Mouse (Mus musculus): Measurements from ENCODE around the gene Slain2. TPM values are rescaled to one million over a fixed set of nuclear protein-coding genes. Genes with fewer than 3 reads are reported as not detected.
A peak's percentile ranks its signal among the peaks of the same experiment; 100 is the strongest.

Gene Slain2
- 26.6 and 32.2 TPM in 2 replicates for polyA plus RNA-seq (2016; fragmentation: Nextera tagmentation; extraction: Ambion mirVana)

GRCm38 (mm10) chr5:72913648-72914557 lies at the start of gene Slain2:
Gene Slain2 (plus strand): TSS chr5:72914304.
- Histone ChIP-seq H3K4me3 (peak within 1 kb of the TSS; percentile 98), H3K27ac (peak within 1 kb of the TSS; percentile 96), H3K4me2 (replicated peaks) (peak within 1 kb of the TSS; percentile 72), H3K4me1 (peaks cover 20% of the 10 kb centered on the region), H3K9me3 (no peaks in the 10 kb centered on the region), H3K27me3 (replicated peaks) (no peaks in the 10 kb centered on the region), H3K9ac (peak within 1 kb of the TSS; percentile 99), H3K36me3 (no peaks in the 10 kb centered on the region)
- under 1% methylated on average over 83 of the region's 83 CpGs for WGBS
- ATAC-seq (ENCODE audit: low FRiP score, low read depth) = peak; percentile 93

DNA sequence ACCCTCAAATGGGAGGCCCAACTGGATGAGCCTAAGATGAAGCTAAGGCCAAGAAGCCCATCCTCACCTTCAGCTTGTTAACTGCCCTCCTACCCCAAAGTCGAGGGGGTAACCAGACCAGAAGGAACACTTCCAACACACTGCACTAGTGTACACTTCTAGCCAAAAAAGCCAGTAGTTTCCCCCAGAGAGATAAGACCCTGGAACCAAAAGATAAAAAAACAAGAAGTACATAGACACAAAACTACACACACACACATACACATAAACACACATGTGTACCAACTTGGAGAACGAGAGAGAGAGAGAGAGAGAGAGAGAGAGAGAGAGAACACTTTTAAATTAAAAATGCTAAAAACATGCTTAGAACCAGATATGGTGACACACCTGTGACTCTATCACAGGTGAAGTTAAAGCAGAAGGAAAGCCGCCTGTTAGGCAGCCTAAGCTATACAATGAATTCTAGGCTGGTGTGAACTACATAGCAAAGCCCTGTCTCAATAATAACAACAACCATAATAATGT lies 49.4 kb upstream of the Slain2 start:
- H3K4me1 ChIP-seq = 0 out of 2 replicates have a peak, but pooled peaks cover 7% of the 10 kb centered on the region
- ATAC-seq (ENCODE audit: low FRiP score, low read depth) = no peak
- no peaks in the 10 kb centered on the region for H3K9me3 ChIP-seq
- no peak overlapping the region for H3K4me2 ChIP-seq (replicated peaks)
- no peaks in the 10 kb centered on the region for H3K36me3 ChIP-seq
- WGBS = 77% methylated on average over 3 of the region's 3 CpGs
- H3K27ac ChIP-seq = no peak overlapping the region
- no peak overlapping the region for H3K4me3 ChIP-seq
- peaks cover 18% of the 10 kb centered on the region for H3K27me3 ChIP-seq (replicated peaks)
- H3K9ac ChIP-seq = no peak overlapping the region

DNA sequence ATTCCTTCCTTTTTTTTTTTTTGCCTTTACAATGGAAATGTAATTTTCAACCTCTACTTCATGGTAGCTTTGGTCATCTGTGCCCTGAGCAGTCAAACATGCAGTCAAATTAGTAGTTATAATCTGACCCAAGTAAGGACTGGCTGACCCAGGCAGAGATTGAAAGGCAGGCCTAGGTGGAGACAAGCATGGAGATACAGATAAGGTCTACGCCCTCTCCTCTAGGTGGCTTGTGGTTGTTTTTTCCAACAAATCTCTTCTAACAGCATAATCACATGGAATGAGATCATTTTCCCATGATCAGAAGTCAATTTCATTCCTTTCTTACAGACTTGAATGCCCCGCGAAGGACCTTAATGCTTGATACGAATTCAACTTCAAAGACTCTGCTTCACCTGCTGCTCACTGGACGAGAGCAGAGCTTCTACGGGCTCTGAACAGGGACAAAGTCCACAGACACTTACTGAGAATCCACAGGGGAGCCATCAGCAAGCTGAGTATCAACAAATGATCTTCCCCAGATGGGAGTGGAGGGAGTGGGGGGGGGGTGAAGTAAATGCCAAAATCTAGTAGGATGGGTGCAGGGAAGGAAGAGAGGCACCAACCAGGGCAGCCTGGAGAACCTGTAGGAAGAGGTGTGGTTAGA lies 47.7 kb upstream of the Slain2 start:
- H3K9me3 ChIP-seq = no peaks in the 10 kb centered on the region
- WGBS = 54% methylated on average over 6 of the region's 6 CpGs
- H3K36me3 ChIP-seq = no peaks in the 10 kb centered on the region
- H3K4me2 ChIP-seq (replicated peaks) = no peak overlapping the region
- no peak overlapping the region for H3K4me3 ChIP-seq
- no peak overlapping the region for H3K27ac ChIP-seq
- no peak overlapping the region for H3K9ac ChIP-seq
- H3K27me3 ChIP-seq (replicated peaks) = peaks cover 18% of the 10 kb centered on the region
- no peak for ATAC-seq (ENCODE audit: low FRiP score, low read depth)
- 0 out of 2 replicates have a peak, but pooled peaks cover 7% of the 10 kb centered on the region for H3K4me1 ChIP-seq

DNA sequence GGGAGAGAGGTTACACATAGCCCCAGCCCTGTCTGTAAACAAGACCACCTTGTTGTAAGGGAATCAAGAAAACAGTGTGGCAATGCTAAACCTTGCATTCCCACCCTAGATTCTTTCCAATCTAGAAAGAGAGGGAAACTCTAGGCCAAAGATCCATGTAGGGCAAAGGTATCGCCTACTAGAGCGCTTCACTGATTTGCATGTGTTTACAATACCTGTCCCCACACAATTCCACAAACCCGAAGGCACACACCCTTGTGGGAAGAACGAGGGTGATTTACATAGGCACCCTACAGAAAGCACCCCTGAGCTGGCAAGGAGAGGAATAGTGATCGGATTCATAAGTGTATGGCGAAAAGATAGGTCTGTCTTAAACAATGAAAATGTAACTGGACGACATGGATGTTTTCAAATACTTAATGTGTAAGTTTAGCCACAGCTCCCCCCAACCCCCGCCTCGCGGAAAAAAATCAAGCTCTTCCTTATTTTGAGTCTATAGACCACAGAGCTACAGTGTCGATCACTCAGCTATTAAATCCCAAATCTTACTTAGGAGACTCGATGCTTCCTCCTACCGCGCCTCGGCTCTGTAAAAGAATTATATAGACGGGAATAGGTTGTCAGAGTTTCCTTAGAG lies 47.0 kb upstream of the Slain2 start:
- H3K9ac ChIP-seq = no peak overlapping the region
- peaks cover 18% of the 10 kb centered on the region for H3K27me3 ChIP-seq (replicated peaks)
- H3K4me1 ChIP-seq = 0 out of 2 replicates have a peak, but pooled peaks cover 7% of the 10 kb centered on the region
- no peak for ATAC-seq (ENCODE audit: low FRiP score, low read depth)
- WGBS = 21% methylated on average over 16 of the region's 16 CpGs
- no peak overlapping the region for H3K27ac ChIP-seq
- H3K4me3 ChIP-seq = 0 out of 2 replicates have a peak overlapping the region, but pooled peaks have one; percentile 52
- no peaks in the 10 kb centered on the region for H3K36me3 ChIP-seq
- no peaks in the 10 kb centered on the region for H3K9me3 ChIP-seq
- peak overlapping the region; percentile 91 for H3K4me2 ChIP-seq (replicated peaks)

GRCm38 (mm10) chr5:72868091-72868875 lies 45.8 kb upstream of the Slain2 start, which contains the start of gene Tec:
Gene Tec (minus strand): TSS chr5:72868483.
- H3K9ac ChIP-seq = peak within 1 kb of the TSS; percentile 40
- peak within 1 kb of the TSS; percentile 52 for H3K4me3 ChIP-seq
- peak; percentile 93 for ATAC-seq (ENCODE audit: low FRiP score, low read depth)
- H3K27me3 ChIP-seq (replicated peaks) = peaks cover 18% of the 10 kb centered on the region
- under 1% methylated on average over 59 of the region's 60 CpGs for WGBS
- H3K4me2 ChIP-seq (replicated peaks) = peak within 1 kb of the TSS; percentile 91
- 0 out of 2 replicates have a peak, but pooled peaks cover 7% of the 10 kb centered on the region for H3K4me1 ChIP-seq
- H3K36me3 ChIP-seq = no peaks in the 10 kb centered on the region
- no peaks in the 10 kb centered on the region for H3K9me3 ChIP-seq
- no peak within 1 kb of the TSS for H3K27ac ChIP-seq

GRCm38 (mm10) chr5:72869779-72870608 lies 44.1 kb upstream of the Slain2 start:
- Histone ChIP-seq H3K27me3 (replicated peaks) (peaks cover 18% of the 10 kb centered on the region), H3K4me1 (0 out of 2 replicates have a peak, but pooled peaks cover 7% of the 10 kb centered on the region), H3K4me3 (no peak overlapping the region), H3K36me3 (no peaks in the 10 kb centered on the region), H3K9ac (no peak overlapping the region), H3K9me3 (no peaks in the 10 kb centered on the region), H3K4me2 (replicated peaks) (no peak overlapping the region), H3K27ac (no peak overlapping the region)
- no peak for ATAC-seq (ENCODE audit: low FRiP score, low read depth)
- 66% methylated on average over 14 of the region's 14 CpGs for WGBS

DNA sequence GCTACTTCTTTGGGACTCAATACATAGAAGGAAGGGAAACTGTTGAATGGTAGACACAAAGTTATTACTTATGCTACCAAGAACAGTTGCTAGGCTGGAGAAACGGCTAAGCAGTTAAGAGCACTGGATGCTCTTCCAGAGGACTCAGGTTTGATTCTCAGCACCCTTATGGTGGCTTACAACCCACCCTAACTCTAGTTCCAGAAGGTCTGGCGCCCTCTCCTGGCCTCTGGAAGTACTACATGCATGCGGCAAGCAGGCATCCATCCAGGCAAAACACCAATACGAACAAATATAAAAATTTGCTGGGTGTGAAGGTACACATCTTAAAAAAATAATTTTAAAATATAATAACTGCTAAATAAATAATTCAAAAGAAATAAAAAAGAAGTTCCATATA lies 43.0 kb upstream of the Slain2 start:
- ATAC-seq (ENCODE audit: low FRiP score, low read depth) = no peak
- no peak overlapping the region for H3K9ac ChIP-seq
- H3K4me3 ChIP-seq = no peak overlapping the region
- 0 out of 2 replicates have a peak, but pooled peaks cover 7% of the 10 kb centered on the region for H3K4me1 ChIP-seq
- no peak overlapping the region for H3K4me2 ChIP-seq (replicated peaks)
- no peaks in the 10 kb centered on the region for H3K36me3 ChIP-seq
- H3K27ac ChIP-seq = no peak overlapping the region
- peaks cover 21% of the 10 kb centered on the region for H3K27me3 ChIP-seq (replicated peaks)
- WGBS = 80% methylated on average over 4 of the region's 4 CpGs
- H3K9me3 ChIP-seq = no peaks in the 10 kb centered on the region

DNA sequence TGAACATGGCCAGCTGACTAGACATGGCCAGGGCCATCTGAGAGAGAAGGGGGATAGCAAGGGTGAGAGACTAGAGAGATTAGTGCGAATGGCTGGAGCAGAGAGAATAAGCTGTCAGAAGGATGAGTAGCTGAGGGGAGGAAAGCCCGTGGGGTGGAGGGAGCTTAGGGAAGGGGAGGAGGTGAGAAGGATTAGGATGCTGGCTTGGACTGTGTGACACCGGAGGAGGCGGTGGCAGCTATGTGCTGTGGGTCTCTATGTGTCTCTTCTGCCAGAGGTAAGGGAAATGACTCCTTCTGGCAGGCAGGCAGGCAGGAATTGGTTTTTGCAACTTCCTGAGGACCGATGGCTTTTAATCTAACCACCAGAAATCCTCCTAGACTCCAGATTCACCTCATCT lies 34.4 kb upstream of the Slain2 start:
- H3K27ac ChIP-seq = no peak overlapping the region
- H3K36me3 ChIP-seq = no peaks in the 10 kb centered on the region
- H3K4me3 ChIP-seq = no peak overlapping the region
- no peak for ATAC-seq (ENCODE audit: low FRiP score, low read depth)
- no peaks in the 10 kb centered on the region for H3K9me3 ChIP-seq
- no peaks in the 10 kb centered on the region for H3K4me1 ChIP-seq
- H3K9ac ChIP-seq = no peak overlapping the region
- H3K27me3 ChIP-seq (replicated peaks) = peaks cover 6% of the 10 kb centered on the region
- 38% methylated on average over 5 of the region's 5 CpGs for WGBS
- no peak overlapping the region for H3K4me2 ChIP-seq (replicated peaks)

- no peaks in the 10 kb centered on the region for H3K36me3 ChIP-seq
- H3K9me3 ChIP-seq = no peaks in the 10 kb centered on the region
- H3K27ac ChIP-seq = no peak overlapping the region
- H3K9ac ChIP-seq = no peak overlapping the region
- no peak overlapping the region for H3K4me2 ChIP-seq (replicated peaks)
- no peaks in the 10 kb centered on the region for H3K4me1 ChIP-seq
- no peaks in the 10 kb centered on the region for H3K27me3 ChIP-seq (replicated peaks)
- 90% methylated on average over 12 of the region's 12 CpGs for WGBS
- no peak overlapping the region for H3K4me3 ChIP-seq
- no peak for ATAC-seq (ENCODE audit: low FRiP score, low read depth)
These were observed 32.2 kb upstream of the Slain2 start for GRCm38 (mm10) chr5:72881748-72882411.

GRCm38 (mm10) chr5:72882412-72882765 lies 31.7 kb upstream of the Slain2 start:
- no peak overlapping the region for H3K27ac ChIP-seq
- H3K4me2 ChIP-seq (replicated peaks) = no peak overlapping the region
- H3K4me3 ChIP-seq = no peak overlapping the region
- 77% methylated on average over 2 of the region's 2 CpGs for WGBS
- no peaks in the 10 kb centered on the region for H3K4me1 ChIP-seq
- H3K9ac ChIP-seq = no peak overlapping the region
- no peaks in the 10 kb centered on the region for H3K27me3 ChIP-seq (replicated peaks)
- H3K9me3 ChIP-seq = no peaks in the 10 kb centered on the region
- no peaks in the 10 kb centered on the region for H3K36me3 ChIP-seq
- no peak for ATAC-seq (ENCODE audit: low FRiP score, low read depth)

All from neural tube, embryonic 12.5 days (tissue).